Mouse (Mus musculus) forebrain, embryonic 11.5 days (tissue): Measurements from ENCODE around the gene Cfap43. TPM values are rescaled to one million over a fixed set of nuclear protein-coding genes. Genes with fewer than 3 reads are reported as not detected.

Experiments
- ATAC-seq: fragments of 200-750 bp; cut with Nextera tagmentation; replicated peaks from 2 replicates; pipeline ENCODE4 v1.8.0; 2017; ENCODE audit warnings: moderate TSS enrichment; ENCODE audit not compliant: low FRiP score
- DNase-seq: peaks from one replicate; pipeline ENCODE4 v3.0.0-alpha.2; 2017; ENCODE audit warnings: low spot score
- H3K27ac ChIP-seq: fragments of 300-500 bp; sonication (generic); 2 replicates; pipeline ENCODE4 v1.5.1; 2014; ENCODE audit warnings: low read depth, low read length
- H3K27me3 ChIP-seq: fragments of 300-500 bp; sonication (generic); 2 replicates; pipeline ENCODE4 v1.6.1; 2014; ENCODE audit warnings: mild to moderate bottlenecking, low read length, mixed read lengths; ENCODE audit not compliant: control insufficient read depth, insufficient read depth
- H3K36me3 ChIP-seq: fragments of 300-500 bp; sonication (generic); 2 replicates; pipeline ENCODE4 v1.6.1; 2014; ENCODE audit warnings: mild to moderate bottlenecking, low read length, moderate library complexity, mixed read lengths; ENCODE audit not compliant: control insufficient read depth, insufficient read depth
- H3K4me1 ChIP-seq: fragments of 300-500 bp; sonication (generic); replicated peaks from 2 replicates; pipeline ENCODE4 v1.6.1; 2014; ENCODE audit warnings: low read length, mixed read lengths; ENCODE audit not compliant: control insufficient read depth, insufficient read depth
- H3K4me2 ChIP-seq: fragments of 300-500 bp; sonication (generic); 2 replicates; pipeline ENCODE4 v1.6.1; 2014; ENCODE audit warnings: low read depth, mild to moderate bottlenecking, low read length, moderate library complexity, mixed read lengths; ENCODE audit not compliant: severe bottlenecking
- H3K4me3 ChIP-seq: fragments of 300-500 bp; sonication (generic); 2 replicates; pipeline ENCODE4 v1.5.1; 2014; ENCODE audit warnings: low read depth, low read length
- H3K9ac ChIP-seq: fragments of 300-500 bp; sonication (generic); 2 replicates; pipeline ENCODE4 v1.6.1; 2014; ENCODE audit warnings: low read length
- H3K9me3 ChIP-seq: fragments of 300-500 bp; sonication (generic); 2 replicates; pipeline ENCODE4 v1.6.1; 2016; ENCODE audit warnings: low read length, mixed read lengths; ENCODE audit not compliant: control insufficient read depth
- WGBS: fragments of 180-500 bp; shearing (Covaris S2); extraction: QIAGEN DNeasy Blood & Tissue Kit; methylation state at CpG from one replicate; pipeline ENCODE4 v1.1.7; 2014; 5-methylcytosine and 5-hydroxymethylcytosine counted together
- polyA plus RNA-seq: library from polyadenylated mRNA; unstranded; fragments of >200 nt; fragmentation: Nextera tagmentation; extraction: Ambion mirVana; gene quantifications from 2 replicates; pipeline ENCODE4 v1.2.1, GENCODE M21; 2014

The Cfap43 gene
- polyA plus RNA-seq, 1 experiment from 2014 or later, result 0.15 TPM

DNA sequence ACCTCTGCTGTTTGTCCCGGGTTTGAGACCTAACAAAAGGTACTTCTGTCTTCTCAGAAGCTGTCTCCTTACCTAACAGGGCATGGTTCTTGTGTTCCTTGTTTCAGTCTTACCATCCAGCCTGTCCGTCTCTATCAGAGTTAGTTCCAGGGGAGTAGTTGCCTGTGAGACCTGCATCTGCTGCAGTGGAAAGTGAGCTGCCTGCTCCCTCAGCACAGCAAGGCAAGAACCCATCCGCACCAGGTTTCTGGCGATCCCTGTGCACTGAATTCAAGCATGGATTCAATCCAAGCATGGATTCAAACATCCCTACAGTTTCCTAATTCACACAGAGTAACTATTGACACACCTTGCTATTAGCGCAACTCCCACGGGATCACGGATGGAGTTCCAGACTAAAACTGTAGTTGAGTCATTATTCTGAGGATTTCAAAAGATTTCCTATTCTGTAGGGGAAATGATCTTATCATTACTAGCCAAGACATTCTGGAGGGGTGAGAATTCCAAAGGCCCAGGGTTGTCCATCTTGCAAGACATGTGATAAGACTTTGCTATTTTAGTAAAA, 48.9 kb downstream of the Cfap43 start:
- no peaks in the 10 kb centered on the region for H3K27me3 ChIP-seq
- no peak overlapping the region for H3K4me3 ChIP-seq
- WGBS, result 74% methylated on average over 7 of the region's 7 CpGs
- no peak overlapping the region for H3K27ac ChIP-seq
- no peak overlapping the region for H3K9ac ChIP-seq
- no peaks in the 10 kb centered on the region for H3K36me3 ChIP-seq
- H3K4me2 ChIP-seq, result no peak overlapping the region
- ATAC-seq (no peak), DNase-seq (no peak)
- H3K9me3 ChIP-seq, result no peaks in the 10 kb centered on the region
- H3K4me1 ChIP-seq, result no peaks in the 10 kb centered on the region

DNA sequence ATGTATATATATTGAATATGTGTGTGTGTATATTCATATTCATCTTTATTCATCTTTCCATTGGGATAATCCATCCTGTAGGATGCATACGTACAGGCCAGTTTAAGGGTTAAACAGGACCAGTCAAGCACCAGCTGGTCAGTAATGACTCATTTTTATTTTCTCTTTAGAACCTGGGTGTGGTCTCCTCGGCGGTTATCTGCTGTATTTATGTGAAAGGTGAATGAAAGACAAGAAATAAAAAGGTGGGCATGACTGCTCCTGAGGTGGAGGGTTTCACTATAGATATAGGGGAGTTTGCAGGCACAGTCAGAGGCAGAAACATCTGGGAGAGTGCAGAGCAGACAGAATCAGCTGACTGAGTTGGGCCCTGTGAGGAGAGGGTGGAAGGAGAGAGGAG, 49.6 kb downstream of the Cfap43 start:
- Histone ChIP-seq H3K9ac (no peak overlapping the region), H3K4me3 (no peak overlapping the region), H3K9me3 (no peaks in the 10 kb centered on the region), H3K4me1 (no peaks in the 10 kb centered on the region), H3K4me2 (no peak overlapping the region), H3K27me3 (no peaks in the 10 kb centered on the region), H3K27ac (no peak overlapping the region), H3K36me3 (no peaks in the 10 kb centered on the region)
- DNase-seq (no peak), ATAC-seq (no peak)
- WGBS, result 77% methylated on average over 3 of the region's 3 CpGs

DNA sequence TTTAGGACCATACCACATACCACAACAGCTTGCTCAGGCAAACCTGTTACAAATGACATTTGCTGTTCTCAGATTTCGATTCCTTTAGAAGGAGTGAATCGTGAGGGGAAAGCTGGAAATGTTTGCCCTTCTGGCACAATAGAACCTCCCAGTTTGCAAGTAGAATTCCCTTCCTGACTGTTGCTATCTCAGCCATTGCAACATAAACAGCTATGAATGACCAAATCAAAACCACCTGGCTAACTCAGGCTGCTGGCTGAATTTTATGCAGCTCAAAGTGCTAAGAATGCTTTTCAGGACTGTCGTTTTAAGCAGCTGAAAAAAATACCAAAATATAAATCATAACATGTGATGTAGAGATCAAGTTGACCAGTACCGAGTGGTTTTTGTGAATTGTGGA, 50.1 kb downstream of the Cfap43 start:
- DNase-seq (no peak), ATAC-seq (no peak)
- no peaks in the 10 kb centered on the region for H3K36me3 ChIP-seq
- H3K9me3 ChIP-seq, result no peaks in the 10 kb centered on the region
- no peak overlapping the region for H3K9ac ChIP-seq
- H3K27ac ChIP-seq, result no peak overlapping the region
- 75% methylated on average over 4 of the region's 4 CpGs for WGBS
- no peaks in the 10 kb centered on the region for H3K27me3 ChIP-seq
- no peaks in the 10 kb centered on the region for H3K4me1 ChIP-seq
- no peak overlapping the region for H3K4me3 ChIP-seq
- H3K4me2 ChIP-seq, result no peak overlapping the region

DNA sequence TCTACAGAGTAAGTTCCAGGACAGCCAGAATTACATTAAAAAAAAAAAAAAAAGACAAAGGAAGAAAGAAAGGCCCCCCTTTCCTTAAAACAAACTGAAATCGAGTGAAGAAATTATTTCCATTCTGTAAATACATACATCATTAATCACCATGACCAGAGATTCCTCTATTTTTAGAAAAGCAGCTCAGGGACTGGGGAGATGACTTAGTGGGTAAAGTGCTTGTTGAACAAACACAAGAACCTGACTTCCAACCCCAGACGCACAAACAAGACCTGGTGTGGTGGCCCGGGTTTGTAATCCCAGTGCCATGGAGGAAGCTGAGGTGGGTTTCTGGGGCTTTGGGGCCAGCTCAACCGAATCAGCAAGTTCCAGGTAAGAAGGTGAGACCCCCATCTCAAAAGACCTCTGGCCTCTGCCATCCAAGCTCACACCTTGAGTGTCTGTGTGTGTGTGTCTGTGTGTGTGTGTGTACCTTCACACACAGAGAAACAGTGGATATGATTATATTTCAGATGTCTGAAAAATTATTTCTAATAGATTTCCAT, 51.4 kb downstream of the Cfap43 start:
- no peak overlapping the region for H3K27ac ChIP-seq
- no peak for DNase-seq
- 74% methylated on average over 4 of the region's 4 CpGs for WGBS

DNA sequence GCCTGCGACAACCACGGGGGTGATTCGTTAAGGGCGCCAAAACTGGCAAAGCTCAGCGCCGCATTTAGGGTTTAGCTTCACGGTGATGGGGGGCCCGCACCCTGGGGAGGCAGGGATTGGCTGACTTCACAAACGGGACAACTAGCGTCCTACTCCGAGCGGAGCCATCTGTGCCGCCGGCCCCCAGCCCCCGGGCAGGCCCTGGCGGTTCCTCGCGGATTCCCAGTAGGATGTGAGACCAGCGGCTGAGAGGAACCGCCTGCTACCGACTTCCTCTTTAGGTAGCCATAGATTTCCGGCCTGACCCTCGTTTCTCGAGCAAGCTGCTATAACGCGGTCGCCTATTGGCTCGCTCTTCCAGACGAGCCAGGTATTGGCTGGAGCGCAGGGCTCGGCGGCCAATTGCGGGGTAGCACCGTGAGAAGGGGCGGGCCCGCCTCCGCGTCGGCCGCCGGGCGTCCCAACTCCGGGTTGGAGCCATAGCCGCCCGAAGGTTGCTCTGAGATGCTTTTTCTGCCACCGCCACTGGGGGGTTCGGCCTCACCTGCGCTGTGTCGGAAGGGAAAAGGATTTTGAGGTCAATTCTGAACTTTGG, 53.6 kb downstream of the Cfap43 start, which contains the start of gene Gsto2:
Gene Gsto2, plus strand, starts transcription at position 182 of the 595 bp plus-strand sequence.
- Histone ChIP-seq H3K4me1 (no peaks in the 10 kb centered on the region), H3K4me2 (peak within 1 kb of the TSS; percentile 84), H3K9me3 (no peaks in the 10 kb centered on the region), H3K4me3 (peak within 1 kb of the TSS; percentile 64), H3K27ac (peak within 1 kb of the TSS; percentile 34; the same call in 1 of the 2 replicates), H3K27me3 (no peaks in the 10 kb centered on the region), H3K36me3 (no peaks in the 10 kb centered on the region), H3K9ac (peak within 1 kb of the TSS; percentile 89)
- DNase-seq (peak; percentile 97), ATAC-seq (peak; percentile 100)
- under 1% methylated on average over 49 of the region's 49 CpGs for WGBS

More for the DNA sequence above, 51.4 kb downstream of the Cfap43 start:
- no peak overlapping the region for H3K4me3 ChIP-seq
- H3K9me3 ChIP-seq, result no peaks in the 10 kb centered on the region
- no peaks in the 10 kb centered on the region for H3K27me3 ChIP-seq
- no peaks in the 10 kb centered on the region for H3K4me1 ChIP-seq
- ATAC-seq, result no peak
- no peak overlapping the region for H3K9ac ChIP-seq
- H3K36me3 ChIP-seq, result no peaks in the 10 kb centered on the region
- no peak overlapping the region for H3K4me2 ChIP-seq

DNA sequence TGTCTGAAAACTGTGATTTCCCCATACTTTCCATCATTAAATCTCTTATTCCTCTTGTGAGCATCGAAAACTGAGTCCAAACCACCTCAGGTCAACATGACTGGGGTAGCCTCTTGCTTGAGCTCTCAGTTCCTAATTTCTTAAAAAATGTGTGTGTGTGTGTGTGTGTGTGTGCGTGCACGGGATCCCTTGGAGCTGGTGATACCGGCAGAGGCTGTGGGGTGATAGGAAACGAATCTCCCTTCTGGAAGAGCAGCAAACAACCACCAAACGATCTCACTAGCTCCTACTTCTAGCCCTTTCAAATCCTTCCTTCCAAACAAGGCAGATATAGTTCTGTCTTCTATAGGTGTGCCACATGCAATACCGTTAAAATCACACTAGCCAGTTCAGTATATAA, 54.4 kb downstream of the Cfap43 start:
- ATAC-seq, result no peak
- Histone ChIP-seq H3K4me3 (peak overlapping the region; percentile 64), H3K9ac (peak overlapping the region; percentile 89; the same call in 1 of the 2 replicates), H3K9me3 (no peaks in the 10 kb centered on the region), H3K27me3 (no peaks in the 10 kb centered on the region), H3K4me2 (peak overlapping the region; percentile 84), H3K27ac (no peak overlapping the region), H3K36me3 (no peaks in the 10 kb centered on the region), H3K4me1 (no peaks in the 10 kb centered on the region)
- 84% methylated on average over 7 of the region's 7 CpGs for WGBS
- no peak for DNase-seq

DNA sequence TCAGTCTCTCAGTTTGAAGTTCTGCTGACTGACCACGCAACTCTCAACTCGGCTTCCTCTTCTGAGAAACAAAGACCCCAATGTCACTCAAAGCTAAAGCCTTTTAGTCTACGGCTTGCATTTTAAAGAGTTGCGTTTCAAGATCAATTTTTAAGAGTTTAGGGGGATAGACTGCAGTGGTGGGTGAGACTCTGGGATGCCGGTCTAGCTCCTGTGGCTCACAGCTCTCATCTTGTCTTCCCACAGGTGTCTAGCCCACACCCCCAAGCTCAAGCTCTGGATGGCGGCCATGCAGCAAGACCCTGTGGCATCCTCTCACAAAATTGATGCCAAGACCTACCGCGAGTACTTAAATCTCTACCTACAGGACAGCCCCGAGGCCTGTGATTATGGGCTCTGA, 55.0 kb downstream of the Cfap43 start:
- Histone ChIP-seq H3K9me3 (no peaks in the 10 kb centered on the region), H3K27me3 (no peaks in the 10 kb centered on the region), H3K4me2 (no peak overlapping the region), H3K36me3 (no peaks in the 10 kb centered on the region), H3K4me1 (no peaks in the 10 kb centered on the region), H3K4me3 (no peak overlapping the region), H3K27ac (no peak overlapping the region), H3K9ac (no peak overlapping the region)
- WGBS, result 97% methylated on average over 9 of the region's 9 CpGs
- DNase-seq (no peak), ATAC-seq (no peak)

DNA sequence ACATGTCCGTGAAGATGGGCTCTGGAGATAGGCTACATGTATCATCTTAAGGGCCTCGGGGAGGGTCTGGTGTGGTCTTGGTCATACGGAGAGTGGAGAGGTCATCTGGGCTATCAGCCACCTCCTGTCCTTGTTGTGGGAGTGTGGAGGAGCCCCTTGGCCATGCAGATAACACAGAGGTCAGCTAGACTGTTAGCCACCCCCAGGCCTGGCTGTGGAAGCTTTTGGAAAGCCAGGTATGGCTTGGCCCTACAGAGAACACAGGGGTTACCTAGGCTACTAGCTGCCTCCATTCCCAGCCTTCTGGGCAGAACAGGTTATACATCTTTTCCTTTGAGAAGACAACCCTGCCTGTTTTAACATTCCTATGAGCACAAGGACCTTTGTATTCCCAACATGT, 56.5 kb downstream of the Cfap43 start:
- Histone ChIP-seq H3K9me3 (no peaks in the 10 kb centered on the region), H3K4me1 (no peaks in the 10 kb centered on the region), H3K36me3 (no peaks in the 10 kb centered on the region), H3K4me3 (no peak overlapping the region), H3K9ac (no peak overlapping the region), H3K27ac (no peak overlapping the region), H3K27me3 (no peaks in the 10 kb centered on the region), H3K4me2 (no peak overlapping the region)
- 95% methylated on average over 3 of the region's 3 CpGs for WGBS
- ATAC-seq, result no peak
- DNase-seq, result no peak

DNA sequence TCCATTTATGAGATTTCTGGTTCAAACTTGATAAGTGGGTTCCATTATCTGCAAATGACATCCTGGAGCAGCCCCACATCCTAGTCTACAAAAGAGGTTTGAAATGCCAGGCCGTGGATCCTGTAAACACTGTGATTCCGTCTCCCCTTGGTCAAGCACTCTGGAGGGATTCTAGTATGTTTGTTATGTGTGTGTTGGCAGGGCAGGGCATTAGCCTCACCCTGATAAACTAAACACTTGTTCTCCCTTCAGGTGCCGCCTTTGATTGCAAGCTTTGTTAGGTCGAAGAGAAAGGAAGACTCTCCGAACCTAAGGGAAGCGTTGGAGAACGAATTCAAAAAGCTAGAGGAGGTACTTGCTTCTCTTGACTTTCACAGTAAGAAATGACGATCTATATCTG, 59.9 kb downstream of the Cfap43 start:
- Histone ChIP-seq H3K4me1 (peaks cover 3% of the 10 kb centered on the region; the same call in 1 of the 2 replicates), H3K9ac (no peak overlapping the region), H3K4me2 (no peak overlapping the region), H3K4me3 (no peak overlapping the region), H3K27me3 (no peaks in the 10 kb centered on the region), H3K27ac (no peak overlapping the region), H3K36me3 (no peaks in the 10 kb centered on the region), H3K9me3 (no peaks in the 10 kb centered on the region)
- no peak for DNase-seq
- ATAC-seq, result no peak
- WGBS, result 97% methylated on average over 8 of the region's 8 CpGs
